ENCODE assay signal across 8 mouse cellular contexts in the genomic region with DNA sequence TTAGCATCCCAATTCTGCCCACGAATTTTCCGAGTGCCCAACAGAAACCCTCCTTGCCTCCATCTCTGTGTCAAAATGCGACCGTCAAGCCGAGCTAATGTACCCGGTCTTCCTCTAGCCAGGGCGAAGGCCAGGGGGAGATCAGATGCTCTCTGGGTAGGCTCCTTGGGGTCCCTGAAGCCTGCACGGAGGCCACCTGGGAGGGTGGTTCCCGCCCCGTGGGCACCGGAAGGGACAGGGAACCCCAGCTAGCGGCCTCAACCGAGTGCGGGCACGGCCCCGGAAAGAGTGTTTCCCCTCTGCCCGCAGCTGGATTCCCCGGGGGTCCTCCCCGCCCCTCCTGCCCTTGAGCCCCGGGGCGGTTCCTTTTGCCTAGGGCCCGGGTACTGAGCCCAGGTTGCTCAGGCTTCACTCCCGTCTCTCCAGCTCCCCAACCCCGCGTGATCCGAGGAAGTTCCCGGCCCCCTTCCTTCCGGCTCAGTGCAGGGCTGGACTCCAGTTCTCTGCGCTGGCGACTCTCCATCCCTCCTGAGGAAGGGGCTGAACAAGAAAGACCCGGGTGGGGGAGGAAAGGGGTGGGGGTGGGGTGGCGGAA. TPM values are rescaled to one million over a fixed set of nuclear protein-coding genes. Genes with fewer than 3 reads are reported as not detected.
DNase-seq lines count a peak whose midpoint lies in the region; ATAC-seq and TF ChIP-seq lines count a peak whose summit lies in the region.

No protein-coding gene starts in this region.

- no peak for DNase-seq in kidney, adult 8-10 months
- DNase-seq in limb, embryonic 14.5 days (ENCODE audit: low spot score) = no peak
- peak; percentile 42 for DNase-seq in retina, postnatal 1 day
- no peak for DNase-seq in urinary bladder, postnatal 36 days (ENCODE audit: low spot score in 2 of 2)

- ATAC-seq in kidney, embryonic 16.5 days (ENCODE audit: low FRiP score, low TSS enrichment) = peak; percentile 72
- ATAC-seq in forebrain, embryonic 15.5 days (replicated peaks) = peak; percentile 46; the same call in 1 of the 2 replicates
- ATAC-seq in limb, embryonic 14.5 days (ENCODE audit: low FRiP score, low read depth) = no peak
- no peak for ATAC-seq in erythroid progenitor cell, adult 5-6 weeks (replicated peaks; ENCODE audit: low FRiP score, poor library complexity, severe bottlenecking)

- no peak overlapping the region for H3K27ac ChIP-seq in kidney, embryonic 16.5 days (ENCODE audit: low read length)
- no peak overlapping the region for H3K27ac ChIP-seq in bone marrow macrophage, adult 2 months (ENCODE audit: insufficient read depth, low read depth, low read length)
- no peak overlapping the region for H3K27ac ChIP-seq in forebrain, embryonic 15.5 days (replicated peaks)
- H3K27ac ChIP-seq in limb, embryonic 14.5 days (replicated peaks; ENCODE audit: low read depth, low read length) = no peak overlapping the region

- no peaks in the 10 kb centered on the region for H3K9me3 ChIP-seq in kidney, embryonic 16.5 days (ENCODE audit: low read length)
- H3K9me3 ChIP-seq in forebrain, embryonic 15.5 days = no peaks in the 10 kb centered on the region
- no peaks in the 10 kb centered on the region for H3K9me3 ChIP-seq in limb, embryonic 14.5 days (ENCODE audit: control insufficient read depth, low read length)

- H3K4me3 ChIP-seq in kidney, embryonic 16.5 days (ENCODE audit: low read length) = peak overlapping the region; percentile 59
- peak overlapping the region; percentile 60 for H3K4me3 ChIP-seq in bone marrow macrophage, adult 2 months (ENCODE audit: insufficient read depth, low read length)
- H3K4me3 ChIP-seq in forebrain, embryonic 15.5 days = peak overlapping the region; percentile 61
- peak overlapping the region; percentile 56 for H3K4me3 ChIP-seq in limb, embryonic 14.5 days (replicated peaks; ENCODE audit: low read length)

- peaks cover 63% of the 10 kb centered on the region for H3K27me3 ChIP-seq in kidney, embryonic 16.5 days (ENCODE audit: insufficient read depth, low read length)
- H3K27me3 ChIP-seq in forebrain, embryonic 15.5 days = peaks cover 62% of the 10 kb centered on the region
- H3K27me3 ChIP-seq in limb, embryonic 14.5 days (ENCODE audit: control insufficient read depth, insufficient read depth, low read length) = peaks cover 48% of the 10 kb centered on the region

- H3K4me1 ChIP-seq in kidney, embryonic 16.5 days (ENCODE audit: insufficient read depth, low read length) = peaks cover 25% of the 10 kb centered on the region
- H3K4me1 ChIP-seq in bone marrow macrophage, adult 2 months (ENCODE audit: control insufficient read depth, insufficient read depth, low read length) = peaks cover 2% of the 10 kb centered on the region; the same call in 1 of the 2 replicates
- peaks cover 32% of the 10 kb centered on the region for H3K4me1 ChIP-seq in forebrain, embryonic 15.5 days
- H3K4me1 ChIP-seq in limb, embryonic 14.5 days (ENCODE audit: control insufficient read depth, insufficient read depth, low read length) = 0 out of 2 replicates have a peak, but pooled peaks cover 9% of the 10 kb centered on the region

- WGBS in kidney, embryonic 16.5 days = 0% methylated on average over 32 of the region's 32 CpGs
- WGBS in forebrain, embryonic 15.5 days = 2% methylated on average over 32 of the region's 32 CpGs
- 2% methylated on average over 32 of the region's 32 CpGs for WGBS in limb, embryonic 14.5 days

- no peak for TF ChIP-seq CTCF in bone marrow macrophage, adult 2 months (IDR thresholded peaks at IDR 0.05; ENCODE audit: low read depth, low read length)

- no peak for TF ChIP-seq POLR2A in bone marrow macrophage, adult 2 months (IDR thresholded peaks at IDR 0.05; ENCODE audit: borderline replicate concordance, low read depth, low read length)
- no peak for TF ChIP-seq POLR2A in limb, embryonic 14.5 days (IDR thresholded peaks at IDR 0.05; ENCODE audit: borderline replicate concordance, extremely low read depth, insufficient read depth, insufficient read length)

- no peaks in the 10 kb centered on the region for H3K36me3 ChIP-seq in kidney, embryonic 16.5 days (ENCODE audit: insufficient read depth, low read length)
- no peaks in the 10 kb centered on the region for H3K36me3 ChIP-seq in forebrain, embryonic 15.5 days
- H3K36me3 ChIP-seq in limb, embryonic 14.5 days (ENCODE audit: control insufficient read depth, insufficient read depth, low read length) = no peaks in the 10 kb centered on the region

- peak overlapping the region; percentile 99 for H3K4me2 ChIP-seq in kidney, embryonic 16.5 days (replicated peaks; ENCODE audit: low read depth, low read length)
- peak overlapping the region; percentile 100 for H3K4me2 ChIP-seq in forebrain, embryonic 15.5 days (replicated peaks)
- peak overlapping the region; percentile 99 for H3K4me2 ChIP-seq in limb, embryonic 14.5 days (replicated peaks; ENCODE audit: low read depth, low read length, severe bottlenecking)

- H3K9ac ChIP-seq in kidney, embryonic 16.5 days (replicated peaks; ENCODE audit: low read length) = peak overlapping the region; percentile 60
- peak overlapping the region; percentile 52 for H3K9ac ChIP-seq in forebrain, embryonic 15.5 days (replicated peaks)
- H3K9ac ChIP-seq in limb, embryonic 14.5 days (ENCODE audit: low read depth, low read length, severe bottlenecking) = peak overlapping the region; percentile 43

RNA-seq across cellular contexts. Expression of a gene that starts 1.4 kb away (rescaled TPM):
- 0.32 and 0.49 TPM in 2 replicates for polyA plus RNA-seq in kidney, embryonic 16.5 days (2015; fragmentation: Nextera tagmentation; extraction: Ambion mirVana)
- not detected in 2 replicates for polyA plus RNA-seq in bone marrow macrophage, adult 2 months (2012; ENCODE audit: insufficient read depth, insufficient read length, missing spikeins)
- polyA plus RNA-seq in forebrain, embryonic 15.5 days (2015; fragmentation: Nextera tagmentation; extraction: Ambion mirVana) = 1.2 and 1.3 TPM in 2 replicates
- polyA plus RNA-seq in limb, embryonic 14.5 days (2012; rRNA removed) = 2.3 and 2.5 TPM in 2 replicates
- 1.4 and 1.6 TPM in 2 replicates for polyA plus RNA-seq in limb, embryonic 14.5 days (2014; fragmentation: Nextera tagmentation; extraction: Ambion mirVana)
- not detected in 2 replicates for total RNA-seq in erythroid progenitor cell, adult 5-6 weeks (2015; ENCODE audit: low replicate concordance)
- not detected in 2 replicates for total RNA-seq in erythroid progenitor cell, adult 5-6 weeks (2017; ENCODE audit: low replicate concordance)

RNA-seq across cellular contexts. Expression of a gene that starts 57.6 kb away (rescaled TPM):
- 39.1 and 40.4 TPM in 2 replicates for polyA plus RNA-seq in kidney, embryonic 16.5 days (2015; fragmentation: Nextera tagmentation; extraction: Ambion mirVana)
- polyA plus RNA-seq in bone marrow macrophage, adult 2 months (2012; ENCODE audit: insufficient read depth, insufficient read length, missing spikeins) = 27.6 TPM in 2 replicates
- 26.4 and 27.7 TPM in 2 replicates for polyA plus RNA-seq in forebrain, embryonic 15.5 days (2015; fragmentation: Nextera tagmentation; extraction: Ambion mirVana)
- polyA plus RNA-seq in limb, embryonic 14.5 days (2012; rRNA removed) = 19.2 and 19.7 TPM in 2 replicates
- polyA plus RNA-seq in limb, embryonic 14.5 days (2014; fragmentation: Nextera tagmentation; extraction: Ambion mirVana) = 26.4 and 31.5 TPM in 2 replicates
- 1.7 and 20.9 TPM in 2 replicates for total RNA-seq in erythroid progenitor cell, adult 5-6 weeks (2015; ENCODE audit: low replicate concordance)
- total RNA-seq in erythroid progenitor cell, adult 5-6 weeks (2017; ENCODE audit: low replicate concordance) = 1.4 and 8.9 TPM in 2 replicates

Comparison
In these comparisons a context has a peak if more than half of its experiments do, and no peak if none do; other contexts are left out.
1. ATAC-seq: peak in kidney, embryonic 16.5 days (single experiment) and forebrain, embryonic 15.5 days (single experiment); none in limb, embryonic 14.5 days (single experiment) and erythroid progenitor cell, adult 5-6 weeks (single experiment).
2. Peak in every context shown above with its lines, with median percentiles within 50 percentile points of each other: H3K4me2 ChIP-seq, H3K4me3 ChIP-seq and H3K9ac ChIP-seq.